Mouse (Mus musculus): ENCODE results near the gene Capn1.

DNA sequence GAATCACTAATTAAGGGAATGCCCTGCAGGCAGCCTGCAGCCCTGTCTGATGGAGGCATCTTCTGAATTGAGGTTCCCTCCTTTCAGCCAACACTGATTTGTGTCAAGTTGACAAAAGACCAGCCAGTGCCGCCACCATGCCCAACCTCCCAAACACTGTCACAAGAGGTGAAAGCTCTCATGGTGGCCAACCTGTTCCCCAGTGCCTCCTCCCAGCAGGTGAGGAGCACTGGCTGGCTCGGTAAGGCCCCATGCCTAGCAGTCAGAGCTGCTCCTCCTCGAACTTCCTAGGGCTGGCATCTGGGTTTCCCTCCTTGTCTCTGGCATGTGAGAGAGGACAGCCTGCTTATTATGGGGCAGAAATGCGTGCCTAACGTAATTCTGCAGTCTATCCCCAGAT lies 76.0 kb downstream of the Capn1 start:
- TF ChIP-seq POLR2A (IDR thresholded peaks at IDR 0.05; ENCODE audit: borderline replicate concordance, extremely low read depth, low read depth, low read length) (no peak), CTCF (IDR thresholded peaks at IDR 0.05; ENCODE audit: insufficient read depth, low read length) (no peak)

Data from lung, adult 2 months (tissue).